Mouse (Mus musculus) mouse embryonic stem cell (cell line): ENCODE results near the gene Pdyn.

ENCODE experiments used
- in situ Hi-C, 2 experiments: fragments of 300-500 bp; cut with MboI; formaldehyde crosslinking; loops; 1 replicate in 1 of 2; 3 replicates in 1 of 2; pipeline ENCODE4 v1.14.3; 2019 to 2020; ENCODE audit warnings: low sequenced_read_pairs in 2 of 2, low pct_unique_long_range_greater_than_20kb in 1 of 2, mixed read lengths in 1 of 2; ENCODE audit not compliant: unreplicated experiment in 1 of 2

Pdyn gene

GRCm38 (mm10) chr2:129662484-129662883 is 37.2 kb downstream of the Pdyn start:
- in situ Hi-C loops = no loop called here

GRCm38 (mm10) chr2:129660020-129660419 is 39.6 kb downstream of the Pdyn start:
- in situ Hi-C loops = no loop called here

GRCm38 (mm10) chr2:129658796-129659195 is 40.8 kb downstream of the Pdyn start:
- in situ Hi-C loops = no loop called here

GRCm38 (mm10) chr2:129655033-129655432 is 44.6 kb downstream of the Pdyn start:
- in situ Hi-C loops = no loop called here

GRCm38 (mm10) chr2:129654233-129654950 is 45.3 kb downstream of the Pdyn start:
- in situ Hi-C loops = no loop called here

- in situ Hi-C loops = no loop called here
Observed at GRCm38 (mm10) chr2:129653632-129654031, 46.0 kb downstream of the Pdyn start.

- in situ Hi-C loops = no loop called here
Observed at GRCm38 (mm10) chr2:129652616-129653015, 47.0 kb downstream of the Pdyn start.
